Mouse (Mus musculus): Measurements from ENCODE around the gene Adamts20.

Adamts20 gene

GRCm38 (mm10) chr15:94334586-94334985 is 130.6 kb downstream of the Adamts20 start:
- no peak for DNase-seq

- no peak for DNase-seq
These were observed 138.6 kb downstream of the Adamts20 start for GRCm38 (mm10) chr15:94326626-94327025.

- peak; percentile 6 to 17 for DNase-seq
These were observed 139.6 kb downstream of the Adamts20 start for GRCm38 (mm10) chr15:94325509-94326181.

GRCm38 (mm10) chr15:94316171-94316570 is 149.0 kb downstream of the Adamts20 start:
- DNase-seq: no peak

- no peak for DNase-seq
These were observed 155.5 kb downstream of the Adamts20 start for GRCm38 (mm10) chr15:94309689-94310088.

- DNase-seq: no peak
These were observed 157.3 kb downstream of the Adamts20 start for GRCm38 (mm10) chr15:94307888-94308287.

- no peak for DNase-seq
These were observed 162.1 kb downstream of the Adamts20 start for GRCm38 (mm10) chr15:94303151-94303550.

GRCm38 (mm10) chr15:94294084-94294483 is 171.1 kb downstream of the Adamts20 start:
- DNase-seq: no peak

- no peak for DNase-seq
These were observed 177.2 kb downstream of the Adamts20 start for GRCm38 (mm10) chr15:94288015-94288414.

GRCm38 (mm10) chr15:94287495-94287894 is 177.7 kb downstream of the Adamts20 start:
- DNase-seq: no peak

- no peak for DNase-seq
These were observed 188.8 kb downstream of the Adamts20 start for GRCm38 (mm10) chr15:94276418-94276817.

- DNase-seq: peak; percentile 69 to 75
These were observed 199.6 kb downstream of the Adamts20 start for GRCm38 (mm10) chr15:94265630-94266029.

GRCm38 (mm10) chr15:94264497-94264879 is 200.7 kb downstream of the Adamts20 start:
- no peak for DNase-seq

GRCm38 (mm10) chr15:94263866-94264496 is 201.2 kb downstream of the Adamts20 start:
- DNase-seq: no peak

- no peak for DNase-seq
These were observed 202.0 kb downstream of the Adamts20 start for GRCm38 (mm10) chr15:94263241-94263640.

GRCm38 (mm10) chr15:94259497-94259896 is 205.7 kb downstream of the Adamts20 start:
- DNase-seq: no peak

- no peak for DNase-seq
These were observed 209.7 kb downstream of the Adamts20 start for GRCm38 (mm10) chr15:94255538-94255937.

GRCm38 (mm10) chr15:94254861-94255516 is 210.2 kb downstream of the Adamts20 start:
- no peak for DNase-seq

GRCm38 (mm10) chr15:94254091-94254860 is 210.9 kb downstream of the Adamts20 start:
- DNase-seq: no peak

GRCm38 (mm10) chr15:94252962-94253712 is 212.1 kb downstream of the Adamts20 start:
- DNase-seq: no peak

- no peak for DNase-seq
These were observed 215.5 kb downstream of the Adamts20 start for GRCm38 (mm10) chr15:94249766-94250165.

GRCm38 (mm10) chr15:94248386-94248785 is 216.8 kb downstream of the Adamts20 start:
- DNase-seq: peak in 1 of 2 experiments; percentile 17

Data from lung, adult 18-20 months (tissue).